Mouse (Mus musculus) embryonic fibroblast, embryonic 13.5 days (primary cell): ENCODE results near the gene Kif26b.

Experiments used
- CTCF ChIP-seq: IDR thresholded peaks from 2 replicates; pipeline ENCODE4 v1.5.1; 2011; ENCODE audit warnings: mild to moderate bottlenecking, control low read depth, low read length, moderate library complexity, borderline replicate concordance; ENCODE audit not compliant: insufficient read depth
- POLR2A ChIP-seq: IDR thresholded peaks from 2 replicates; pipeline ENCODE4 v1.6.1; 2011; ENCODE audit warnings: low read depth, mild to moderate bottlenecking, control low read depth, low read length, moderate library complexity

- TF ChIP-seq POLR2A = no peak
- no peak for TF ChIP-seq CTCF
Observed at GRCm38 (mm10) chr1:178838696-178839320, 309.9 kb downstream of the Kif26b start.
